Mouse (Mus musculus): ENCODE measurements at regions not wholly inside any gene's neighbourhood (a gene's known extent, or its start where the extent isn't known, plus 50 kb on each side); places are given as distances from the start of the nearest gene placed in this dataset.
"Not testable (repeated sequence)": the region's sequence is repeated elsewhere in the genome, so short reads cannot be mapped to it uniquely, and the experiment has no call there.

DNA sequence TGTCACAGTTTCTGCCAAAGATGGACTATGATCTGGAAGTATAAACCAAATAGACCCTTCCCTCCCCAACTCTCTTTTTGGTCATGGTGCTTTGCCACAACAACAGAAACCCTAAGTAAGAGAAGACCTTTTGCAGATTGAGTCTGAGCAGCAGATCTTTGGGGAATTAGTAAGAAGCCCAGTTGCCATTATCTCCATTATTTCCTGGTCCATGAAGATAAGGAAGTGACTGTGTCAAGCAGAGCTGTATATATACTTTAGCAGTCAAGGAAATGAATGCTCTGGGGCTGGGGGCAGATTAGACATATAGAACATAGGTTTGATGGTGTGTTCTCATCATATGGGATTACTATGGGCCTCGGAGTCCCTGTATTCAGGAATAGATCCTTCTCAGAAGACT lies 117.8 kb upstream of the C9orf72 start:
- Histone ChIP-seq H3K9me3 (replicated peaks) (no peaks in the 10 kb centered on the region), H3K27ac (replicated peaks) (no peak overlapping the region), H3K4me2 (replicated peaks) (no peak overlapping the region), H3K9ac (no peak overlapping the region), H3K4me1 (no peaks in the 10 kb centered on the region), H3K36me3 (no peaks in the 10 kb centered on the region), H3K27me3 (no peaks in the 10 kb centered on the region), H3K4me3 (replicated peaks) (no peak overlapping the region)
- no peak for ATAC-seq (ENCODE audit: insufficient number of reproducible peaks, low FRiP score, low TSS enrichment, low read depth)
- WGBS, result 82% methylated on average over 1 of the region's 1 CpGs

DNA sequence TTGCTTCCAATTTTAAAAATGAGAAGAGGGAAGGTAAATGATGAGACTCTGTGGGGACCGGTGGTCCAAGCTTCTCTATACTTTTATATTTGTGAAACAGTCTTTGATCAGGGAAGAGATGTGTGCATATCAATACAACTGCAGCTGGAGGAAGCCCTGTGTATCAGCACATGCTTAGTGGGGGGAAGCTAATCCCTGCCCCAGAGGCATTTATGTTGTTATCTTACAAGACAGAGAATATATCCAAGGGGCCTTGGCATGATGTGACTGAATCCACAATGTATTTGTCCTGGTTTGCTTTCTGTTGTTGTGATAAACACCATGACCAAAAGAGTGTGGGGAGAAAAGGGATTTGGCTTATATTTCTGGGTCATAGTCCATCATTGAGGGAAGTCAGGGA lies 105.2 kb upstream of the C9orf72 start:
- 70% methylated on average over 1 of the region's 1 CpGs for WGBS
- ATAC-seq (ENCODE audit: insufficient number of reproducible peaks, low FRiP score, low TSS enrichment, low read depth), result no peak
- Histone ChIP-seq H3K9ac (no peak overlapping the region), H3K9me3 (replicated peaks) (no peaks in the 10 kb centered on the region), H3K36me3 (no peaks in the 10 kb centered on the region), H3K4me1 (no peaks in the 10 kb centered on the region), H3K27me3 (no peaks in the 10 kb centered on the region), H3K27ac (replicated peaks) (no peak overlapping the region), H3K4me3 (replicated peaks) (no peak overlapping the region), H3K4me2 (replicated peaks) (no peak overlapping the region)

DNA sequence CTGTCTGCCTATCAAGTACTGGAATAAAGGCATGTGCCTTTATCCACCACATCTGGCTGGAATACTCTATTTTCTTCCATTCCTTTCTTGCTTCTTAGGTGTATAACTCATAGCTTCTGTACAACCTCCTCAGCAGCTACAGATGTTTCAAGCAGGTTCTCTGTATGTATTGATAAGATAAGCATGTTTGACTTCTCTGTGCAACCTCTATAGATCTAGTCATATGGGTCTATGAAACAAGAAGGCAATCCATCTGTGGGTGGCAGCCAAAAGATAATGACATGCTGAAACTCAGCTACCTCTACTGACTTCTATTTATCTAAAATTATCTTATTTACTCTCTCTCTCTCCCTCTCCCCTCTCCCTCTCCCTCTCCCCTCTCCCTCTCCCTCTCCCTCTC lies 99.3 kb upstream of the C9orf72 start:
- H3K9ac ChIP-seq, result no peak overlapping the region
- ATAC-seq (ENCODE audit: insufficient number of reproducible peaks, low FRiP score, low TSS enrichment, low read depth), result no peak
- H3K27ac ChIP-seq (replicated peaks), result no peak overlapping the region
- H3K9me3 ChIP-seq (replicated peaks), result no peaks in the 10 kb centered on the region
- H3K4me1 ChIP-seq, result no peaks in the 10 kb centered on the region
- H3K4me3 ChIP-seq (replicated peaks), result no peak overlapping the region
- no peak overlapping the region for H3K4me2 ChIP-seq (replicated peaks)
- H3K27me3 ChIP-seq, result no peaks in the 10 kb centered on the region
- H3K36me3 ChIP-seq, result no peaks in the 10 kb centered on the region

DNA sequence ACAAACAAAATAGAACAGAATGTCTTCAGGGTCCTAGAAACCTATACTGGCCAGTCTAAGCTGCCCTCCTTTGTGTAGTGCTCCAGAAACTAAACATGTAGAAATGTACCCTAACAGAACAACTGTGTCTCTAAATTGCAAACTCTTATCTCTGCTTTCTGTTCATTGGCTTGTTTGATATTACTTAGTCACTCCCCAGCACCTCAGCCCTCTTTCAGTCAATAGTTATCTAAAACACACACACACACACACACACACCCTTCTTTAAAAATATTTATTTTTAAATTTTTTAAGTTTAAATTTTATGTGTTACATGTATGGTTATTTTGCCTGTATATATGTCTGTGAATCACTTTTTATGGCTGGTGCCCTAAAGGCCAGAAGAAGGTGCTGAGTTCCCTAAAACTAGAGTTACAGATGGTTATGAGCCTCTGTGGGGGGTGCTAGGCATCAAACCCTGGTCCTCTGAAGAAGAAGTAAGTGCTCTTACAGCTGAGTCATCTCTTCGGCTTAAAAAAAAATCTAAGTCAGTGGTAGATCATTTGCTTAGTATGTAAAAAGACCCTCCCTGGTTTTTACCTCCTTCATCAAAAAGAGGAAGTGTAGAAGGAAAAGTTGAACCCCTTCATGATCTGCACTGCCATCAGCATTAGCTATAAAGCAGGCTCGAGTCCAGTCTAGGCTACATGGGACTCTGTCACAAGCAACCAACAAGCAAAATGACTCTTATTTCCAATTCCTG lies 96.6 kb upstream of the C9orf72 start:
- H3K27me3 ChIP-seq, result no peaks in the 10 kb centered on the region
- no peaks in the 10 kb centered on the region for H3K4me1 ChIP-seq
- H3K9me3 ChIP-seq (replicated peaks), result no peaks in the 10 kb centered on the region
- H3K4me2 ChIP-seq (replicated peaks), result no peak overlapping the region
- no peak for ATAC-seq (ENCODE audit: insufficient number of reproducible peaks, low FRiP score, low TSS enrichment, low read depth)
- H3K9ac ChIP-seq, result no peak overlapping the region
- no peak overlapping the region for H3K4me3 ChIP-seq (replicated peaks)
- no peaks in the 10 kb centered on the region for H3K36me3 ChIP-seq
- 93% methylated on average over 2 of the region's 2 CpGs for WGBS
- no peak overlapping the region for H3K27ac ChIP-seq (replicated peaks)

DNA sequence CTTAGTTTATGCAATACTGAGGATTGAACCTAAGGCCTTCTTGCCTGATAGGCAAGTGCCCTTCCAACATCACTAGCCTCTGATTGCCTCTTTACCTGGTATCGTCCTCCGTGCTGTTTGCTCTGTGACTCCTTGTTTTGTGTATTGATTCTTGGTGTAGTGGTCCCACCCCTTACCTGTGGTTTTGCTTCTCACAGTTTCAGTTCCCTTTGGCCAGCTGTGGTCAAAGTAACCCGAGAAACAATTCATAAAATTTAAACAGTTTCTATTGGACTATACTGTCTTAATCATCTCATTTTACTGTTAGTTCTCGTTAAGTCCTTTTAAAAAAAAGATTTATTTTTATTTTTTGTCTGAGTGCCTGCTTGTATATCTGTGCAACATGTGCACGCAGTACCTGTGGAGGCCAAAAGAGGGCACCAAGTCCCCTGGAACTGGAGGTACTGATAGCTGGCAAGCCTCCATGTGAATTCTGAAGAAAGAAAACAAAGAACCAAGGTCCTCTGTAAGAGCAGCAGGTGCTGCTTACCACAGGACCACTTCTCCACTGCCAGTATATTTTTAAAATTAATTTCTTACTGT lies 84.5 kb upstream of the C9orf72 start:
- Histone ChIP-seq H3K9ac (no peak overlapping the region), H3K4me1 (no peaks in the 10 kb centered on the region), H3K36me3 (no peaks in the 10 kb centered on the region), H3K4me3 (replicated peaks) (no peak overlapping the region), H3K27me3 (no peaks in the 10 kb centered on the region), H3K4me2 (replicated peaks) (no peak overlapping the region), H3K27ac (replicated peaks) (no peak overlapping the region), H3K9me3 (replicated peaks) (no peaks in the 10 kb centered on the region)
- WGBS, result 61% methylated on average over 5 of the region's 5 CpGs
- ATAC-seq (ENCODE audit: insufficient number of reproducible peaks, low FRiP score, low TSS enrichment, low read depth), result no peak

DNA sequence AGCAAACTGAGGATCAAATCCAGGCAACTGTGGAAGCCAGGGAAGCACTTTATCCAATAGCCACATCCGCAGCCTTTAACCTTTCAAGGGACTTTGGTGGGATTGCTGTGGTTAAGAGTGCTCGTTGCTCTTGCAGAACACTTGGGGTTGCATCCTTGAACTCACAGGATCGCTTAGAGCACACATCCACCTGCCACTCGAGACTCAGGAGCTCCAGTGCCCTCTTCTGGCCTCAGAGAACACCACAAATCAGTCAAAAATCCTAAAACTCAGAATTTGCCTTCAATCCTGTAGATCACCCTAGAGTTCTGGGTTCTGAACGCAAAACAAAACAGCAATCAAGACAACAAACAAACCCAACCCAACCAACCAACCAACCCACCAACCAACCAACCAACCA lies 82.2 kb upstream of the C9orf72 start:
- Histone ChIP-seq H3K4me2 (replicated peaks) (no peak overlapping the region), H3K27ac (replicated peaks) (no peak overlapping the region), H3K4me3 (replicated peaks) (no peak overlapping the region), H3K9ac (no peak overlapping the region), H3K4me1 (no peaks in the 10 kb centered on the region), H3K27me3 (no peaks in the 10 kb centered on the region), H3K36me3 (no peaks in the 10 kb centered on the region), H3K9me3 (replicated peaks) (no peaks in the 10 kb centered on the region)
- no peak for ATAC-seq (ENCODE audit: insufficient number of reproducible peaks, low FRiP score, low TSS enrichment, low read depth)
- WGBS, result 67% methylated on average over 5 of the region's 5 CpGs

DNA sequence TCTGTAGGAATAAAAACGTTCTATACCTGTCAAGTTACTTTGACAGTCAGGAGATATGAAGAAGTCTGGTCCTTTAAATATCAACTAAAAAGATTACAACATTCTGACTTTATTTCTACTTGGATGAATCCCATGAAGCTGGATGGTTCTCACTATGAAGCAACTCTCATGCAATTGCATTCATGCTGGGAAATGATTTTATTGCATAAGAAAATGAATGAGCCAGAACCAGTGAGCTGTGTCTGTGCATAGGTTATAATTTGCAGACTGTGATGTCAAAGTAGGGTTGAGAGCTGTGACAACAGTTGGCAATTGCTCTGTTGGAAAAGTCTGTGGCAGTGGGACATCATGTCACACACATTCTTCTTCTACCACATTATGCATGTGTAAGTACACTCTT lies 79.2 kb upstream of the C9orf72 start:
- Histone ChIP-seq H3K27ac (replicated peaks) (no peak overlapping the region), H3K36me3 (no peaks in the 10 kb centered on the region), H3K27me3 (no peaks in the 10 kb centered on the region), H3K4me3 (replicated peaks) (no peak overlapping the region), H3K9me3 (replicated peaks) (no peaks in the 10 kb centered on the region), H3K4me1 (no peaks in the 10 kb centered on the region), H3K9ac (no peak overlapping the region), H3K4me2 (replicated peaks) (no peak overlapping the region)
- no peak for ATAC-seq (ENCODE audit: insufficient number of reproducible peaks, low FRiP score, low TSS enrichment, low read depth)
- WGBS, result 48% methylated on average over 1 of the region's 1 CpGs

DNA sequence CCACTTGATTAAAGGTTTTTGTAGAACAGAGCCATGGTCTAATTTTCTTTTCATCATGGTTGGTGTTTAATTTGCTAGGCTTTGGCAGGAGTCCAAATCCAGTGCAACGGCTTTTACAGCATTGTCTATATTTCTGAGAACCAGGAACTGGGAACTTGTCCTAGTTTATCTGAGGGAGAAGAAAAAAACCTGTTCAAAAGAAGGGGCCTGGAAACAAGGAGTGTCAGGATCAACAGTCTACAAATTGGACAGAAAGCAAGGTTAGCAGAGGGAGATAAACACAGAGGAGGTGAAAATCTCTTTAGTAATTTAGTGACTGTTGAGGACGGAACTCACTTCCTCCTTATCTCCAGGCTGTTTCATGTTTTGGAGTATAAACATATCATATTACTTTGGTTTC lies 74.9 kb upstream of the C9orf72 start:
- H3K4me2 ChIP-seq (replicated peaks), result no peak overlapping the region
- no peak overlapping the region for H3K4me3 ChIP-seq (replicated peaks)
- ATAC-seq (ENCODE audit: insufficient number of reproducible peaks, low FRiP score, low TSS enrichment, low read depth), result no peak
- H3K27ac ChIP-seq (replicated peaks), result no peak overlapping the region
- H3K36me3 ChIP-seq, result no peaks in the 10 kb centered on the region
- 18% methylated on average over 2 of the region's 2 CpGs for WGBS
- H3K4me1 ChIP-seq, result no peaks in the 10 kb centered on the region
- no peaks in the 10 kb centered on the region for H3K27me3 ChIP-seq
- H3K9ac ChIP-seq, result no peak overlapping the region
- H3K9me3 ChIP-seq (replicated peaks), result no peaks in the 10 kb centered on the region

DNA sequence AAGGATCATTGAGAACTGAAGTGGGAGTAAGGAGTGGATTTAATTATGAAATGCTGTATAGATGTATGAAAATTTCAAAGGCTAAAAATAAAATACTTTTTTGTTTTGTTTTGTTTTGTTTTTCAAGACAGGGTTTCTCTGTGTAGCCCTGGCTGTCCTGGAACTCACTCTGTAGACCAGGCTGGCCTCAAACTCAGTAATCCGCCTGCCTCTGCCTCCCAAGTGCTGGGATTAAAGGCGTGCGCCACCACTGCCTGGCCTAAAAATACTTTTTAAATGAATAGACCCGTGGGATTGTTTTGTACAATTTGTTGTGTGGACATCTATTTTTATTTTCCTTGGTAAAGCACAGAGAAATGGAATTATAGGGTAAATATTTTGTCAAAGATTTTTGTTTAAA lies 74.4 kb upstream of the C9orf72 start:
- H3K4me1 ChIP-seq; H3K4me3 ChIP-seq (replicated peaks); H3K9me3 ChIP-seq (replicated peaks); ATAC-seq (ENCODE audit: insufficient number of reproducible peaks, low FRiP score, low TSS enrichment, low read depth); H3K4me2 ChIP-seq (replicated peaks); H3K9ac ChIP-seq; H3K36me3 ChIP-seq; H3K27ac ChIP-seq (replicated peaks); H3K27me3 ChIP-seq: not testable (repeated sequence)
- WGBS, result 72% methylated on average over 4 of the region's 4 CpGs

DNA sequence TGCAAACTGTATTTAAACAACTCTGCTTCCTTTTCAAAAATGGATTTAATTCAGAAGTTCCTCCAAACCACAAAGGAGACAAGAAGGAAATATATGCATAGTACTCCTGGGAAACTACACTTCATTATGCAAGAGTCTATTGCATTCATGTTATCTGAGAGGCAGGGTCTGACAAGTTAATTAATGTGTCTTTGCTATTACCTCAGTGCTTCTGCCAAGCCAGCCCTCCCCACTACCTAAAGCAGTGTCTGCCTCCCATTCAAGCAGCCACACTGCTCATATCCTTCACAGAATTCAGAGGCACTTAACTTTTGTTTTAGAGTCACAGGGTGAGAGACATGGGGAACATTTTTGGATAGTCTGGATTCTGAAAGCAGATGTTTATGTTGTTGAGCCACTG lies 58.6 kb upstream of the C9orf72 start:
- Histone ChIP-seq H3K36me3 (no peaks in the 10 kb centered on the region), H3K27me3 (no peaks in the 10 kb centered on the region), H3K27ac (replicated peaks) (no peak overlapping the region), H3K9ac (no peak overlapping the region), H3K4me3 (replicated peaks) (no peak overlapping the region), H3K4me2 (replicated peaks) (no peak overlapping the region), H3K9me3 (replicated peaks) (0 out of 2 replicates have a peak, but pooled peaks cover 5% of the 10 kb centered on the region), H3K4me1 (no peaks in the 10 kb centered on the region)
- no peak for ATAC-seq (ENCODE audit: insufficient number of reproducible peaks, low FRiP score, low TSS enrichment, low read depth)
